Mouse (Mus musculus) forelimb bud, embryonic 11.5 days (tissue): Measurements from ENCODE around the gene Selenow.

ENCODE experiments used
- DNase-seq: peaks from one replicate; pipeline ENCODE4 v3.0.0-alpha.2; 2012; ENCODE audit warnings: low read depth, low spot score

Selenow gene

DNA sequence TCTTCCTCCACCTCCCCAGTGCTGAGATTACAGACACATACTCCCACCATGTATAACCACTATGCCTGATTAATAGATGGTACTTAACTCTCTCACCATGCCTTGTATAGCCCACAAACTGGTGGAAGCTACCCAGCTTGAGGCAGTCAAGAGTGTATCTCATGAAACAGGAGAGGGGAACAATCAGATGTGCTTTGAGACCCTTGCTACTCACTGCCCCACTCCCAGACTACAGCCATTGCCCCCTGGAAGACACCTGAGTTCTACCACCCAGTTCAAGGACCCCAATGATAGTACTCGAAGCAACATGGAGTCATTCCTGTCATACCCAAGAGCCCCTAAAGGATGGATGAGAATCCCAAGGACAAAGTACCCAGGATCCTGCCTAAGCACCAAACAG lies 15.6 kb downstream of the Selenow start:
- DNase-seq: no peak

DNA sequence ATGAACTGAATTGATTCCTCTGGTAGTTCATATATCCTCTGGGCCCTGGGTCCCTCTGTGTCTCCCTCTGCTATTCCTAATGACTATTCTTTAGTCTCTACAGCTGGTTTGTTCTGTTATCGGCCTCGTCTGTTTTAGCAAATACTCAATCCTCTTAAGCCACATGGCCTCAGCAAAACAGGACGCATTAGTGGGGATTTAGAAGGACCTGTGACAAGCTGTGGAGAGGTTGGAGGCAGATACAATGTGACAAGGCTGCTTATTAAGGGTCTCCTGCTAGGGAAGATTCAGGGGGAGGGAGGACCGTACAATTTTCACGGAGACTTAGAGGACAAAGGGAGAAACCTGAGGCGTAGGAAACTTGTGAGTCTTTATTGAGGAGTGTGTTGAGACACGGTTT lies 16.3 kb downstream of the Selenow start:
- no peak for DNase-seq

DNA sequence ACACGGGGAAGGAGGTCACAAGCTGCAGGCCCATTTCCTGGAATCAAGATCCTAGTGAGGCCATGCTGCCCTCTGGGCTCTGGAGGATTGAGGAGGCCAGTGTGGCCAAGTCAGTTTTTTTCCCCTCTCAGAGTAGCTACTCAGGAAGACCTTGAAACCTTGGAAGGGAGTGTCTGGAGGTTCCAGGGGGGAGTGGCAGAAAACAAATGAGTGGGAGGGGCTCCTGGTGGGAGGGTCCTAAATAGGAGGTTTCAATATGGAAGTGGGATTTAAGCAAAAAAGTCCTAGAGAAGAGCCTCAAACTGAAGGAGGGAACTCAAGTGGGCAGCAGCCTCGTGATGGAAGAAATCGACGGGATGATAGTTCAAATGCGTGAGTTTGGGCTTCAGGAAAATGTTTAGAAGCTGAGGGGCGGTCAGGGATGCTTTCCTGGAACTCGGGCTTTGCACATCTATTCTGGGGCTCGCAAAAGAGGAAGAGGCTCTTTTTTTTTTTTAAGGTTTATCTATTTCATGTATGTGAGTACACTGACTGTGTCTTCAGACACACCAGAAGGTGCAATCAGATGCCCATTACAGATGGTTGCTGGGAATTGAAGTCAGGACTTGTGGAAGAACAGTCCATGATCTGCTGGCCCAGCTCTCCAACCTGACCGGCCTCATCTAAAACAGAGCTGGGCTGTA lies 20.7 kb downstream of the Selenow start:
- DNase-seq: no peak

DNA sequence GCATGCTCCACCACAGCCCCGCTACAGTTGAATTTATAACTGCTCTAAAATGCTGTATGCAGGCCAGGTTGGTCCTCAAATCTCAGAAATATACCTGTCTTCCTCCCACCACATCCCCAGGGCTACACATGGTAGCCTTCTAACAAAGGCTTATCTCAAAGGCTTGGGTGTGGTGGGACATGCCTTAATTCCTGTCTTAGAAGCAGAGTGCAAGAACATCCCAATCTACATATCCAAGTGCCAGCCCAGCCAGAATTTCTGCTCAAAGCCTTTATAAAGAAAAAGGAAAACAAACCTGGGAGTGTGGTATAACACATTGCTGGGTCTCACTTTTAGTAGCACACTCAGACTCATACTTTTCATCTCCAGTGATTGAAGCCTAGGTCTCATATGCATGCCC lies 28.0 kb downstream of the Selenow start:
- DNase-seq: no peak

DNA sequence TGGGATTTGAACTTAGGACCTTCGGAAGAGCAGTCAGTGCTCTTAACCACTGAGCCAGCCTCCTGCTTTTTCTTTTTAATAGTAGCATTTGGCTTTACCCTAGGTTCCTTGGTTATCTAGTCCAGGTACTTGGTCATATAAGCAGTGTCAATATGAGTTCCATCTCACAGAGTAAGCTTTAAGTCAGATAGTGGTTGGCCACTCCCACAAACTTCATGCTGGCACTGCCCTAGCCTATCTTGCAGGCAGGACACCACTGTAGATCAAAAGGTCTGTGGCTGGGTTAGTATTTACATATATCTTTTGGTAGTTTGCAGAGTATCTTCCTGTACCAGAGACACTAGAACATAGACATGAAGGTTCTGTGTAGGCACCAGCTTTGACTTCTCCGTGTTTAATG lies 38.1 kb downstream of the Selenow start:
- no peak for DNase-seq

DNA sequence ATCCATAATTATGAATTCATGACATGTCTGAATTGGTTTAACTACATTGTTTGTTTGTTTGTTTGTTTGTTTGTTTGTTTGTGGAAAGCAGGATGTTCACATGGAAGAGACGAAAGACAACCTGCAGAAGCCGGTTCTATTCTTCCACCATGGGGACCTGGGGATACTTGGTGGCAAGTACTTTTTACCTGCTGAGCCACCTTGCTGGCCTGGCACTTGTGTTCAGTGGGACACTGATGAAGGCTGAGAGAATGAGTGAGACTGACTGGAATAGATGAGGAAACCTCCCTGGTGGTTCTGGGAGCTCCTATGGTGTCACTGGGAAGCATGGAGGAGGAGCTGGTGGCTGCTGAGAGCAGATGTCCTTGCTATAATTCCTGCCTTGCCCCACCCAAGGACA lies 39.9 kb downstream of the Selenow start, which contains the start of gene Crxos:
Gene Crxos (plus strand): TSS at position 301 of the 400 bp plus-strand sequence.
- DNase-seq: no peak

DNA sequence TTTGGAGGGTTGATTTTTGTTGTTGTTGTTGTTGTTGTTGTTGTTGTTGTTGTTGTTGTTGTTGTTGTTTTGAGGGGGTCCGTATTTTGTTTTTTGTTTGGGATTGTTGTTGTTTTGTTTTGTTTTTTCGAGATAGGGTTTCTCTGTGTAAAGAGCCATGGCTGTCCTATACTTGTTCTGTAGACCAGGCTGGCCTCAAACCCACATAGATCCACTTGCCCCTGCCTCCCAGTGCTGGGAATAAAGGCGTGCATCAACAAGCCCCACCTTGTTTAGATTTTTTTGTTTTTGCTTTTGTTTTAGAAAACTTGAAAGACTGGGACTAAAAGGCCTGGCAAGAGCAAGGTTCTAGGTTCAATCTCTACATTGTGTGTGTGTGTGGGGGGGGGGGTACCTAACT lies 40.4 kb downstream of the Selenow start:
- DNase-seq: no peak

DNA sequence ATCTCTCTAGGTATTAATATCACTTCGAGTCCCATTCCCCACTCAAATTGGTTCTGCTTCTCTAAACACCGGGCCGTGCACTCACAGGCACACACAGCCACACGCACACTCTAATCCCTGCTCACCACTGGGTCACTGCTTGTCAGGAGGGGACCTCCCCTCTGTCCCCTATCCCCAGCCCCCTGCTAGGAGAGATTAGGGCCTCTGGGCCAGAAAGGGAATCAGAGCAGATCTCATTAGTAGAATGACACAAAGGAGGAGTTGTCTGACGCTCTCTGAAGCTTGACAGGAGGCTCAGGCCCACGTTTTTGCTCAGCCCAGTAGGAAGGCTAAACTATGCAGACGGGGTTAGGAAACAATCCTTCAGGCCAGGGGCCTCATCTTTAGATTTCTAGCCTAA lies 40.8 kb downstream of the Selenow start:
- no peak for DNase-seq

DNA sequence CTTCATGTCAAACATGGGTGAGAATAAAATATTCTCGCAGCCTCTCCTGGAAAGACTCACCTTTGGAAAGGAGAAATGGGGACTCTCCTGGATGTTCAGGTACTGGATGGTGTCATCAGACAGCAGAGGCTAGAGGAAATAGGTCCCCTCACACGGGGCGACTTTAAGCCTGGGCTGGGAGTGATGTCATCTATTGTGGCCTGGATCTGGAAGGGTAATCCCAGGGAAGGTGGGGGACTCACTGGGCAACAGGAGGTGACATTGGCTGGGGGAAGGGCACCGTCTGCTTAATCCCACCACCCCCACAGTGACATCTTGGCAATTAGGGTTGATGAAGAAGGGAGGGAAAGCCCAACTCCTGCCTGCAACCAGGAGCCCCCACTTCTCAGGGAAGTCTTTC lies 42.4 kb downstream of the Selenow start, which contains the start of gene Crx:
Gene Crx (minus strand): TSS at position 213 of the 400 bp plus-strand sequence.
- DNase-seq: no peak
